In genomic region chr5:146687541-146688313, GRCm38 (mm10) we compare ENCODE assay signal across 10 mouse cellular contexts.
DNase-seq lines count a peak whose midpoint lies in the region; ATAC-seq and TF ChIP-seq lines count a peak whose summit lies in the region.
"Had no signal": no experiment of that assay in that cellular context is flagged by ENCODE, and none has a peak within 500 bp of the region (broad histone marks: within the 10 kb centered on the region; RNA-seq: fewer than 3 reads in every experiment).

No protein-coding gene starts in this region.

- peak; percentile 90 for ATAC-seq in lung, postnatal 0 days
- ATAC-seq: hindbrain, embryonic 16.5 days had no signal

- H3K36me3 ChIP-seq in lung, postnatal 0 days (ENCODE audit: insufficient read depth, low read length) = no peaks in the 10 kb centered on the region
- H3K36me3 ChIP-seq: limb, embryonic 12.5 days had no signal

- H3K27ac ChIP-seq in lung, postnatal 0 days (ENCODE audit: low read length) = peak overlapping the region; percentile 69
- H3K27ac ChIP-seq: limb, embryonic 12.5 days had no signal

- TF ChIP-seq CTCF in lung, postnatal 0 days (IDR thresholded peaks at IDR 0.05) = no peak

- peak; percentile 54 to 61 for DNase-seq in spleen, postnatal 36 days (ENCODE audit: low spot score in 2 of 2)
- no peak for DNase-seq in spleen, postnatal 14 days (ENCODE audit: low spot score in 2 of 2)
- peak; percentile 82 to 92 for DNase-seq in kidney, postnatal 36 days
- peak; percentile 88 for DNase-seq in lung, postnatal 0 days (ENCODE audit: low spot score)
- no peak for DNase-seq in right cerebral cortex, adult 2 months (ENCODE audit: low spot score in 2 of 2)
- DNase-seq in layer of hippocampus, postnatal 14 days (ENCODE audit: low spot score in 2 of 2) = no peak
- no peak for DNase-seq in cerebellum, adult 11-12 months
- no peak for DNase-seq in gastrocnemius, postnatal 4 days (ENCODE audit: low spot score in 2 of 2)

- H3K4me2 ChIP-seq in lung, postnatal 0 days (replicated peaks; ENCODE audit: low read depth, low read length) = peak overlapping the region; percentile 43
- H3K4me2 ChIP-seq: limb, embryonic 12.5 days had no signal

- 19% methylated on average over 17 of the region's 17 CpGs for WGBS in lung, postnatal 0 days

- H3K9me3 ChIP-seq in lung, postnatal 0 days (ENCODE audit: low read length) = no peaks in the 10 kb centered on the region
- H3K9me3 ChIP-seq: limb, embryonic 12.5 days had no signal

- no peak for TF ChIP-seq EP300 in lung, postnatal 0 days (IDR thresholded peaks at IDR 0.05)

- no peak overlapping the region; the same call in 1 of the 2 replicates for H3K4me3 ChIP-seq in lung, postnatal 0 days (ENCODE audit: low read depth, low read length)
- H3K4me3 ChIP-seq: limb, embryonic 12.5 days had no signal

- peaks cover 10% of the 10 kb centered on the region; the same call in 1 of the 2 replicates for H3K4me1 ChIP-seq in lung, postnatal 0 days (ENCODE audit: insufficient read depth, low read depth, low read length)

- no peaks in the 10 kb centered on the region for H3K27me3 ChIP-seq in lung, postnatal 0 days (replicated peaks; ENCODE audit: insufficient read depth, low read length)

- H3K9ac ChIP-seq in lung, postnatal 0 days (replicated peaks; ENCODE audit: low read depth) = no peak overlapping the region
- H3K9ac ChIP-seq: limb, embryonic 12.5 days had no signal

Comparison
In these comparisons a context has a peak if more than half of its experiments do, and no peak if none do; other contexts are left out.
1. DNase-seq: peak in spleen, postnatal 36 days (2 of 2), kidney, postnatal 36 days (2 of 2) and lung, postnatal 0 days (single experiment); none in spleen, postnatal 14 days (0 of 2), right cerebral cortex, adult 2 months (0 of 2), layer of hippocampus, postnatal 14 days (0 of 2), cerebellum, adult 11-12 months (single experiment) and gastrocnemius, postnatal 4 days (0 of 2).